Mouse (Mus musculus) olfactory bulb, adult 2 months (tissue): ENCODE measurements around the gene Cacna1d.

Experiments
- CTCF ChIP-seq: fragments of 200-500 bp; IDR thresholded peaks from 2 replicates; pipeline ENCODE4 v1.5.1; 2012; ENCODE audit warnings: low read depth, mild to moderate bottlenecking, low read length, moderate library complexity; ENCODE audit not compliant: insufficient read depth
- POLR2A ChIP-seq: fragments of 200-500 bp; IDR thresholded peaks from 2 replicates; pipeline ENCODE4 v1.6.1; 2012; ENCODE audit warnings: mild to moderate bottlenecking, low read depth, low read length, moderate library complexity; ENCODE audit not compliant: insufficient read depth

DNA sequence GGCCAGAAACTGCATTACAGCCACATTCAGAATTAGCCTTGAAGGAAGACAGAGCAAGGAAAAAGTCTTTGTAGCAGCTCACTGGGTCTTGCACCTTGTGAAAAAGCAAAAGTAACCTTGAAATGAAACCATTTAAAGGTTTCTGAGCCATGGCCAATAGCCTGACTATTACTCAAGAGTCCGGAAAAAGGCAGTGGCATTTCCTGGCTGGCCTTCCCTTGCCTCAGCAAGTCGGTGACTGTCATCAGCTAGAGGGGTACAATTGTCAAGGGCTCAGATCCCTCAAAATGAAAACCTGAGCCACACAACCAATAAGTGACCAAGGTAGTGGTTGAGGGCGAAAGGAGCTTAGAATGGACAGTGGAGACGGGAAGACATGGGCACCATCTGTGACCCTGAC lies 66.6 kb downstream of the Cacna1d start:
- no peak for TF ChIP-seq CTCF
- TF ChIP-seq POLR2A, result no peak
